Mouse (Mus musculus): ENCODE measurements at regions not wholly inside any gene's neighbourhood (a gene's known extent, or its start where the extent isn't known, plus 50 kb on each side); places are given as distances from the start of the nearest gene placed in this dataset.

DNA sequence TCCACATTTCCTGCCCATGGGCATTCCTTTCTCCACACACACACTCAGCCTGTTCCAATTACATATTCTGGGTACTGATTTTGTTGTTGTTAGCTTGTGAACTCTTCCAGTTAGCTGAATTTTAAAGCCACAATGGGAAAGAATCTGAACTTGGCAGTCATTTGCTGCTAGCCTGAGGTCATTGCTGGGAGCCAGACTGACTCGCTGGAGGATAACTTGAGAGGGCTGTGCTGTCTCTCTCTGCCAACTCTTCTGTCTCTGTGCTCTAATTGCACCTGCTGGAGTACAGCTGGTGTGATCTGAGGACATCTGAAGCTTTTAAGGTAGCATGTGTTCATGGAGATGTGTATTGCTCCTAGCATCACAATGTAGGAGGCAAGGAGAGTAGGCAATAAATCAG, 252.6 kb upstream of the Fam98a start:
- TF ChIP-seq POLR2A (IDR thresholded peaks at IDR 0.05; ENCODE audit: borderline replicate concordance, low read depth, low read length) (no peak), CTCF (IDR thresholded peaks at IDR 0.05; ENCODE audit: low read depth, low read length) (no peak)

Measured in bone marrow macrophage, adult 2 months (primary cell).